In genomic region chr16:31740271-31740670, GRCm38 (mm10) we compare ENCODE assay signal across 8 mouse cellular contexts.
DNase-seq lines count a peak whose midpoint lies in the region; ATAC-seq and TF ChIP-seq lines count a peak whose summit lies in the region.

No protein-coding gene starts in this region.

- H3K9ac ChIP-seq in heart, adult 2 months (ENCODE audit: low read depth, low read length): no peak overlapping the region
- H3K9ac ChIP-seq in hindbrain, embryonic 16.5 days (ENCODE audit: low read depth, low read length): no peak overlapping the region

- H3K27ac ChIP-seq in brown adipose tissue, adult 24 weeks (replicated peaks; ENCODE audit: low read depth, low read length): 0 out of 2 replicates have a peak overlapping the region, but pooled peaks have one; percentile 39
- peak overlapping the region; percentile 83 for H3K27ac ChIP-seq in heart, adult 2 months
- no peak overlapping the region for H3K27ac ChIP-seq in hindbrain, embryonic 16.5 days (ENCODE audit: low read depth, low read length)

- no peak for TF ChIP-seq CTCF in heart, adult 2 months (IDR thresholded peaks at IDR 0.05)

- no peak overlapping the region for H3K4me3 ChIP-seq in brown adipose tissue, adult 24 weeks (ENCODE audit: insufficient read depth, low read depth, low read length)
- H3K4me3 ChIP-seq in heart, adult 2 months: no peak overlapping the region
- no peak overlapping the region for H3K4me3 ChIP-seq in hindbrain, embryonic 16.5 days (ENCODE audit: low read length)

- TF ChIP-seq EP300 in heart, adult 2 months (IDR thresholded peaks at IDR 0.05; ENCODE audit: insufficient read depth, low read depth, low read length): 0 out of 2 replicates have a peak, but pooled peaks have one; percentile 40

- peaks cover 7% of the 10 kb centered on the region for H3K36me3 ChIP-seq in heart, adult 2 months (ENCODE audit: control insufficient read depth, insufficient read depth, low read length)
- H3K36me3 ChIP-seq in hindbrain, embryonic 16.5 days (ENCODE audit: control insufficient read depth, insufficient read depth, low read length): no peaks in the 10 kb centered on the region

- H3K79me2 ChIP-seq in heart, adult 2 months (replicated peaks; ENCODE audit: control insufficient read depth, insufficient read depth, low read length): peaks cover 2% of the 10 kb centered on the region; the same call in 1 of the 2 replicates

- 26% methylated on average over 8 of the region's 8 CpGs for WGBS in heart, adult 2 months
- WGBS in hindbrain, embryonic 16.5 days: 72% methylated on average over 8 of the region's 8 CpGs

- ATAC-seq in hindbrain, embryonic 16.5 days: no peak

- peak; percentile 11; the same call in 1 of the 2 replicates for TF ChIP-seq POLR2A in heart, adult 2 months (IDR thresholded peaks at IDR 0.05; ENCODE audit: insufficient read depth, low read depth, low read length)

- peaks cover 2% of the 10 kb centered on the region; the same call in 1 of the 2 replicates for H3K4me1 ChIP-seq in brown adipose tissue, adult 24 weeks (ENCODE audit: control insufficient read depth, insufficient read depth, insufficient read length, low read length)
- H3K4me1 ChIP-seq in heart, adult 2 months (ENCODE audit: control insufficient read depth, insufficient read depth, low read length): peaks cover 11% of the 10 kb centered on the region
- no peaks in the 10 kb centered on the region for H3K4me1 ChIP-seq in hindbrain, embryonic 16.5 days (ENCODE audit: control insufficient read depth, insufficient read depth, low read depth, low read length)

- no peaks in the 10 kb centered on the region for H3K27me3 ChIP-seq in heart, adult 2 months (ENCODE audit: control insufficient read depth, insufficient read depth, low read length)
- no peaks in the 10 kb centered on the region for H3K27me3 ChIP-seq in hindbrain, embryonic 16.5 days (replicated peaks; ENCODE audit: control insufficient read depth, insufficient read depth, low read length)

- H3K9me3 ChIP-seq in hindbrain, embryonic 16.5 days (ENCODE audit: control insufficient read depth, low read length): peaks cover 3% of the 10 kb centered on the region; the same call in 1 of the 2 replicates

- intact Hi-C loops in heart, adult 2 months (cut with DNase I): no loop called here

- H3K4me2 ChIP-seq in hindbrain, embryonic 16.5 days (ENCODE audit: low read length): no peak overlapping the region

- peak; percentile 75 for DNase-seq in gastrocnemius, adult 18-20 months (ENCODE audit: low spot score)
- DNase-seq in gastrocnemius, postnatal 4 days (ENCODE audit: low spot score in 2 of 2): no peak
- DNase-seq in heart, adult 2 months: peak; percentile 76 to 82
- DNase-seq in lung, adult 18-20 months: peak; percentile 46 to 63
- no peak for DNase-seq in retina, postnatal 1 day
- DNase-seq in layer of hippocampus, adult 18-20 months (ENCODE audit: low spot score in 2 of 2): no peak

Comparison
In these comparisons a context has a peak if more than half of its experiments do, and no peak if none do; other contexts are left out.
1. DNase-seq: peak in gastrocnemius, adult 18-20 months (single experiment), heart, adult 2 months (2 of 2) and lung, adult 18-20 months (2 of 2); none in gastrocnemius, postnatal 4 days (0 of 2), retina, postnatal 1 day (single experiment) and layer of hippocampus, adult 18-20 months (0 of 2).